Mouse (Mus musculus): ENCODE results near the gene Fdxacb1. TPM values are rescaled to one million over a fixed set of nuclear protein-coding genes. Genes with fewer than 3 reads are reported as not detected.

Gene Fdxacb1
- total and polyA plus RNA-seq, 2 experiments from 2014 or later: 7.9 to 10.0 TPM

- peaks cover 19% of the 10 kb centered on the region for H3K4me1 ChIP-seq (ENCODE audit: control insufficient read depth, insufficient read depth)
- H3K4me3 ChIP-seq (ENCODE audit: low read depth, low read length): no peak overlapping the region
- DNase-seq (ENCODE audit: low spot score) (no peak), ATAC-seq (ENCODE audit: insufficient read depth, low read depth) (no peak)
- WGBS: 52% methylated on average over 4 of the region's 4 CpGs
- no peaks in the 10 kb centered on the region for H3K9me3 ChIP-seq (replicated peaks; ENCODE audit: control insufficient read depth, low read length)
- H3K27me3 ChIP-seq (ENCODE audit: control insufficient read depth, insufficient read depth, low read length): no peaks in the 10 kb centered on the region
- H3K4me2 ChIP-seq (ENCODE audit: low read depth, low read length): no peak overlapping the region
- no peak overlapping the region for H3K9ac ChIP-seq (replicated peaks; ENCODE audit: low read depth, low read length)
- H3K27ac ChIP-seq (ENCODE audit: low read depth): no peak overlapping the region
- no peaks in the 10 kb centered on the region for H3K36me3 ChIP-seq (replicated peaks; ENCODE audit: control insufficient read depth, insufficient read depth, low read length)
- no peak for TF ChIP-seq CTCF (IDR thresholded peaks at IDR 0.05; ENCODE audit: low read depth)
- TF ChIP-seq EP300 (IDR thresholded peaks at IDR 0.05; ENCODE audit: low read depth): no peak
These were observed 38.4 kb upstream of the Fdxacb1 start for GRCm38 (mm10) chr9:50729600-50729999.

DNA sequence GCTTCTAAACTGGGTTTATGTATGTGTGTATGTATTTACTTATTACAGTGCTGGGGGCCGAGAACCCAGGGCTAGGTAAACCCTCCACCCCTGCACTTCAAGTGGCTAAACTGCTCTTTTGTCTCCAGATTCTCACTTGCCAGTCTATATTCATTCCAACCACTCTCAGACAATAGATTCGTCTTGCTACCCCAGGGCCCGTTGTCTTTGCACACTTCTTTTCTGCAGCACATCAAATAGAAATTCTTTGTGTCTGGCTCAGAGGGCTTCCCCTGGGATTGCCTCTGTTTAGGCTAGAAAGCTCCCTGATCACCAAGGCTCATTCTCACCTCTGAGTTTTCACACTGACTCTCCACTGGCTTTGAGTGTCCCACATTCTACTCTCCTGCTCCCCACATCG is 35.5 kb upstream of the Fdxacb1 start:
- Histone ChIP-seq H3K36me3 (replicated peaks; ENCODE audit: control insufficient read depth, insufficient read depth, low read length) (no peaks in the 10 kb centered on the region), H3K4me2 (ENCODE audit: low read depth, low read length) (no peak overlapping the region), H3K9ac (replicated peaks; ENCODE audit: low read depth, low read length) (no peak overlapping the region), H3K27ac (ENCODE audit: low read depth) (no peak overlapping the region), H3K4me1 (ENCODE audit: control insufficient read depth, insufficient read depth) (no peaks in the 10 kb centered on the region; the same call in 1 of the 2 replicates), H3K9me3 (replicated peaks; ENCODE audit: control insufficient read depth, low read length) (no peaks in the 10 kb centered on the region), H3K4me3 (ENCODE audit: low read depth, low read length) (no peak overlapping the region), H3K27me3 (ENCODE audit: control insufficient read depth, insufficient read depth, low read length) (no peaks in the 10 kb centered on the region)
- 30% methylated on average over 4 of the region's 4 CpGs for WGBS
- TF ChIP-seq CTCF (IDR thresholded peaks at IDR 0.05; ENCODE audit: low read depth) (no peak), EP300 (IDR thresholded peaks at IDR 0.05; ENCODE audit: low read depth) (no peak)
- no peak for ATAC-seq (ENCODE audit: insufficient read depth, low read depth)
- DNase-seq (ENCODE audit: low spot score): no peak

DNA sequence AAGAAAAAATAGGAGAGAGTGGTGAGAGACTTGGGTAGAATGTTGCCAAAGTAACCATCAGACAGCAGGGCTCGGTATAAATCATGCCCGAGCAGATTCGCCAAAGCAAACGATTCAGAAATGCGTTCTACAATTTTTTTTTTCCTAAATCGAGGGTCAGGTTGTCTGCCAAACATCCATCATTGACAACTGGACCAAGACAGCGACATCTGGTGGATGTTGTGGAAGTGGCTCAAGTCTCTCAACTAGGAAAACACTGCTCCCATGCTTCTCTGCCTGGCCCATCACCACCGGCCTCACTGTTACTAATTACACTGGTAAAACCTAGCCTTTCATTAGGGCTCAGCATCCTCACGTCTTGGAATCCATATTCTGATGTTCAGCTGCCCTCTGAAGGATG is 33.0 kb upstream of the Fdxacb1 start:
- Histone ChIP-seq H3K9ac (replicated peaks; ENCODE audit: low read depth, low read length) (no peak overlapping the region), H3K4me3 (ENCODE audit: low read depth, low read length) (no peak overlapping the region), H3K36me3 (replicated peaks; ENCODE audit: control insufficient read depth, insufficient read depth, low read length) (no peaks in the 10 kb centered on the region), H3K27me3 (ENCODE audit: control insufficient read depth, insufficient read depth, low read length) (no peaks in the 10 kb centered on the region), H3K4me2 (ENCODE audit: low read depth, low read length) (peak overlapping the region; percentile 29; the same call in 1 of the 2 replicates), H3K27ac (ENCODE audit: low read depth) (no peak overlapping the region), H3K4me1 (ENCODE audit: control insufficient read depth, insufficient read depth) (no peaks in the 10 kb centered on the region), H3K9me3 (replicated peaks; ENCODE audit: control insufficient read depth, low read length) (no peaks in the 10 kb centered on the region)
- WGBS: 3% methylated on average over 9 of the region's 9 CpGs
- TF ChIP-seq EP300 (IDR thresholded peaks at IDR 0.05; ENCODE audit: low read depth) (no peak), CTCF (IDR thresholded peaks at IDR 0.05; ENCODE audit: low read depth) (peak; percentile 84)
- ATAC-seq (ENCODE audit: insufficient read depth, low read depth) (no peak), DNase-seq (ENCODE audit: low spot score) (peak; percentile 54)

GRCm38 (mm10) chr9:50738914-50739870 is 28.8 kb upstream of the Fdxacb1 start, which contains the start of gene Dixdc1:
Gene Dixdc1, minus strand, starts transcription at chr9:50739517.
- 11% methylated on average over 36 of the region's 36 CpGs for WGBS
- H3K27ac ChIP-seq (ENCODE audit: low read depth): peak within 1 kb of the TSS; percentile 49

GRCm38 (mm10) chr9:50740867-50741784 is 26.9 kb upstream of the Fdxacb1 start:
- peak overlapping the region; percentile 41; the same call in 1 of the 2 replicates for H3K27ac ChIP-seq (ENCODE audit: low read depth)
- no peaks in the 10 kb centered on the region for H3K36me3 ChIP-seq (replicated peaks; ENCODE audit: control insufficient read depth, insufficient read depth, low read length)
- WGBS: 73% methylated on average over 14 of the region's 14 CpGs
- DNase-seq (ENCODE audit: low spot score): no peak
- TF ChIP-seq CTCF (IDR thresholded peaks at IDR 0.05; ENCODE audit: low read depth) (no peak), EP300 (IDR thresholded peaks at IDR 0.05; ENCODE audit: low read depth) (no peak)
- no peaks in the 10 kb centered on the region for H3K27me3 ChIP-seq (ENCODE audit: control insufficient read depth, insufficient read depth, low read length)
- no peak for ATAC-seq (ENCODE audit: insufficient read depth, low read depth)
- H3K9ac ChIP-seq (replicated peaks; ENCODE audit: low read depth, low read length): no peak overlapping the region
- H3K4me3 ChIP-seq (ENCODE audit: low read depth, low read length): no peak overlapping the region
- H3K4me1 ChIP-seq (ENCODE audit: control insufficient read depth, insufficient read depth): peaks cover 9% of the 10 kb centered on the region; the same call in 1 of the 2 replicates
- no peaks in the 10 kb centered on the region for H3K9me3 ChIP-seq (replicated peaks; ENCODE audit: control insufficient read depth, low read length)
- no peak overlapping the region for H3K4me2 ChIP-seq (ENCODE audit: low read depth, low read length)

More at GRCm38 (mm10) chr9:50738914-50739870, 28.8 kb upstream of the Fdxacb1 start, which contains the start of gene Dixdc1:
- H3K4me1 ChIP-seq (ENCODE audit: control insufficient read depth, insufficient read depth): peaks cover 5% of the 10 kb centered on the region; the same call in 1 of the 2 replicates
- peak; percentile 98 for ATAC-seq (ENCODE audit: insufficient read depth, low read depth)
- peak; percentile 95 for DNase-seq (ENCODE audit: low spot score)
- H3K9me3 ChIP-seq (replicated peaks; ENCODE audit: control insufficient read depth, low read length): no peaks in the 10 kb centered on the region
- peak within 1 kb of the TSS; percentile 38 for H3K4me3 ChIP-seq (ENCODE audit: low read depth, low read length)
- TF ChIP-seq CTCF (IDR thresholded peaks at IDR 0.05; ENCODE audit: low read depth): no peak
- no peak; the same call in 1 of the 2 replicates for TF ChIP-seq EP300 (IDR thresholded peaks at IDR 0.05; ENCODE audit: low read depth)
- H3K27me3 ChIP-seq (ENCODE audit: control insufficient read depth, insufficient read depth, low read length): no peaks in the 10 kb centered on the region
- no peaks in the 10 kb centered on the region for H3K36me3 ChIP-seq (replicated peaks; ENCODE audit: control insufficient read depth, insufficient read depth, low read length)
- peak within 1 kb of the TSS; percentile 57 for H3K4me2 ChIP-seq (ENCODE audit: low read depth, low read length)
- no peak within 1 kb of the TSS for H3K9ac ChIP-seq (replicated peaks; ENCODE audit: low read depth, low read length)
